Mouse (Mus musculus): Measurements from ENCODE around the gene Acsf3.

- TF ChIP-seq CTCF (IDR thresholded peaks at IDR 0.05; ENCODE audit: low read depth) = no peak
- no peak for TF ChIP-seq EP300 (IDR thresholded peaks at IDR 0.05; ENCODE audit: low read depth)
Observed at GRCm38 (mm10) chr8:122849152-122849910, 74.0 kb downstream of the Acsf3 start.

Data from liver, postnatal 0 days (tissue).